Mouse (Mus musculus) olfactory bulb, adult 2 months (tissue): ENCODE data around the gene Nipal1.

ENCODE experiments used
- CTCF ChIP-seq: fragments of 200-500 bp; IDR thresholded peaks from 2 replicates; pipeline ENCODE4 v1.5.1; 2012; ENCODE audit warnings: low read depth, mild to moderate bottlenecking, low read length, moderate library complexity; ENCODE audit not compliant: insufficient read depth
- POLR2A ChIP-seq: fragments of 200-500 bp; IDR thresholded peaks from 2 replicates; pipeline ENCODE4 v1.6.1; 2012; ENCODE audit warnings: mild to moderate bottlenecking, low read depth, low read length, moderate library complexity; ENCODE audit not compliant: insufficient read depth

DNA sequence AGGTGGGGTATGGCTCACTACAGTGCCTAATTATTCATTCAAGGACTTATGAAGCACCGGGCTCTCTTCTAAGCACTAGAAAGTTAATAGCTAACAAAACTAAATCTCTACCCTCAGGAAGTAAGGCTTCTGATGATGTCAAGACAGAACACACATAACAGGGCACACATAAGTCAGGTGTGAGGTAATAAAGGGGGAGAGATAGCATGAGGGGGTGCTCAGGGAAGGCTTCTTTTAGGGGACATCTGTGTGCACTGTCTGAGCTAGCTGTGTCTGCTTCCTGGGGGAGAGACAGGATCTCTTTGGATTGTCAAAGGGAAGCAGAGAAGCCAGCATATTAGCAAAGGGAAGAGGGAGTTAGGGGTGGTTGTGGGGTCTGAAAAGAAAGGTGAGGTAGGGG, 3.4 kb upstream of the Nipal1 start, which contains the start of gene Cnga1:
- TF ChIP-seq CTCF (no peak), POLR2A (no peak)
